Mouse (Mus musculus) heart, postnatal 10 days (tissue): ENCODE data around the gene 1700014D04Rik. TPM values are rescaled to one million over a fixed set of nuclear protein-coding genes. Genes with fewer than 3 reads are reported as not detected.
"Not testable (repeated sequence)": the region's sequence is repeated elsewhere in the genome, so short reads cannot be mapped to it uniquely, and the experiment has no call there.

Source experiments
- DNase-seq, 2 experiments: peaks; one replicate each; pipeline ENCODE4 v3.0.0; 2021
- intact Hi-C: fragments of 180-260 bp; cut with DNase I; formaldehyde crosslinking; loops from one replicate; pipeline ENCODE4 v1.15.1; 2025
- total RNA-seq, 2 experiments: library from RNA; stranded (reverse); gene quantifications; 2 replicates each; pipeline ENCODE4 v1.2.3; 2021

1700014D04Rik gene
- total RNA-seq, 2 experiments from 2014 or later, result 0.07 TPM; not detected in 1

DNA sequence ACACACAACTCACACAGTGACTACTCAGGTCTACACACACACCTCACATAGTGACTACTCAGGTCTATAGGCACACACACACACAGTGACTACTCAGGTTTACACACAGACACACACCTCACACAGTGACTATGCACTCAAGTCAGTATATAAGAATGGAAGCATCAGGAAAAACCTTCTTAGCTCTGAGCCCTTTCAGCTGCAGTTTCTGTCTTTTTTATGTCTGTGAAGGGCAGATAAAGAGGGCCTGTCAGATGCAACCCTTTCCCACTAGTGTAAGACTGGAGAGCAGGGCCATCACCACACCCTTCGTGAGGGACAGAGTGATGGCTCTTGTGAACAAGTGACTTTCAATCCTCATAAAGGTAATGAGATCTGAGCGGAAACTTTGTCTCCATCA is 8.1 kb downstream of the 1700014D04Rik start:
- intact Hi-C loops, result no loop called here

DNA sequence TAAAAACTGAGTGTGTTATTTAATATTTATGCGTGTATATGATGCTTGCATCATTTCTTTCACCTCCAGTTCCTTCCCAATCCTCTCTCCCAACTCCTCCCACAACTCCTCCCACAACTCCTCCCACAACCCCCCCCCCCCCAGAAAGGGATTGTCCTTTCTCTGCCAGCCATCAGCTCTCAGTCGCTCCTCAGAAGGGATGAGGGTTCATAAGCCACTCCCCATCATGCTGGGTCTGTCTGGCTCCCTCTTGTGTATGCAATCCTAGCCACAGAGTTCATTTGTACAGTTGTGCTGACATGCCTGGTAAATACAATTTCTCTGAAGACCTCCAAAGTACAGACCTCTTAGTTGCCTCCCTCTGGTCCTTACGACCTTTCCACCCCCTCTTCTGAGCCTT is 11.4 kb downstream of the 1700014D04Rik start:
- intact Hi-C loops, result no loop called here
- no peak for DNase-seq

More for the DNA sequence above, 8.1 kb downstream of the 1700014D04Rik start:
- no peak for DNase-seq

DNA sequence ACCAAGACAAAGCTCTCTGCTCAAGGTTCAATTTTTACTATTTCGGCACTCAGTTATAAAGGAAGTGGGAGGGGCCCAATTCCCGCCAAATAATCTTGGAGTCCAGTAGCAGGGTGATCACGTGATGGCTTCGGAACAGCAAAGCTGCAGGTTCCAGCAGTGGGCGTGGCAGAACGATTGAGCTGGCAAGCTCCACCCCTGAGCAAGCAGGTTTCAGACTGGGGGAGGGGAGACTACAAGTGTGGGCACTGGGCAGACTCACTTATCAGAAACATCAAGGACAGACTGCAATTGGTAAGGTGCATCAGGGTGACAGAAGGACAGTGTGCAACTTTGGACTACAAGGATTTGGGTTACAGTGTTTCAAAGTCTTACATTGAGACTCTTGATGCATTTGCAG is 12.2 kb downstream of the 1700014D04Rik start:
- intact Hi-C loops, DNase-seq: not testable (repeated sequence)

DNA sequence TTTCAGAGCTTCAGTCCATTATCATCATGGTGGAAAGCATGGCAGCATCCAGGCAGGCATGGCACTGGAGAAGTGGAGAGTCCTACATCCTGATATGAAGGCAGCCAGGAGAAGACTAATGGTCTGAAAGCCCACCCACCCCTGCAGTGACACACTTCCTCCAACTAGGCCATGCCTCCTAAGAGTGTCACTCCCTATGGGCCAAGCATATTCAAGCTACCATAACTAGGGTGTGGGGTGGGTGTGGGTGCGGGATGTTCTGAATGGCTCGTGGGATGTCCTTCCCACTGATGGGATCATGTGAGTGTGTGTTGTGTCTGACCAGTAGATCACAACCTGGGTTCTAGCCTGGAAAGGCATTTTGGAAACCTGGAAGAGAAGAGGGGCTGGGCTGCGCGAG is 12.6 kb downstream of the 1700014D04Rik start:
- intact Hi-C loops, result no loop called here
- no peak for DNase-seq

DNA sequence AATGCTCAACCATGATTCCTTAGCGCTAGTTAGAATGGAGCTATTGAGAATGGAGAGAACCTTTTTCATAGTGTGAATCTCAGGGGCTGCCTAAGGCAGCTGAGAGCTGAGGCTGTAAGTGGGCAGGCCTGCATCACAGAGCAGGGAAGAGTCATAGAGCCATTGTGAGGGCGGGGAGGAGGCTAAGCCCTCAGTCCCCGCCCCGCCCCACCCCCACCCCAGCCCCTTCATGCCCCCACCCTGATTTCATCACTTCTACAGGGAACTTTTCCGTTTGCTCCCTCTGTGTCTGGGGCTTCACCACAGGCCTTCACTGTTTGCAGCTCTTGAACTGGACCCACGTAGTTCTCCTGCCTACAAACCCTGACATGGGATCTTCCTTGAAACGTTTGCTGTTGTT is 14.9 kb downstream of the 1700014D04Rik start, which contains the start of gene Spata31d1d:
TSS of gene Spata31d1d (minus strand) at position 101 of the 400 bp plus-strand sequence.
- intact Hi-C loops, result no loop called here
- no peak for DNase-seq

DNA sequence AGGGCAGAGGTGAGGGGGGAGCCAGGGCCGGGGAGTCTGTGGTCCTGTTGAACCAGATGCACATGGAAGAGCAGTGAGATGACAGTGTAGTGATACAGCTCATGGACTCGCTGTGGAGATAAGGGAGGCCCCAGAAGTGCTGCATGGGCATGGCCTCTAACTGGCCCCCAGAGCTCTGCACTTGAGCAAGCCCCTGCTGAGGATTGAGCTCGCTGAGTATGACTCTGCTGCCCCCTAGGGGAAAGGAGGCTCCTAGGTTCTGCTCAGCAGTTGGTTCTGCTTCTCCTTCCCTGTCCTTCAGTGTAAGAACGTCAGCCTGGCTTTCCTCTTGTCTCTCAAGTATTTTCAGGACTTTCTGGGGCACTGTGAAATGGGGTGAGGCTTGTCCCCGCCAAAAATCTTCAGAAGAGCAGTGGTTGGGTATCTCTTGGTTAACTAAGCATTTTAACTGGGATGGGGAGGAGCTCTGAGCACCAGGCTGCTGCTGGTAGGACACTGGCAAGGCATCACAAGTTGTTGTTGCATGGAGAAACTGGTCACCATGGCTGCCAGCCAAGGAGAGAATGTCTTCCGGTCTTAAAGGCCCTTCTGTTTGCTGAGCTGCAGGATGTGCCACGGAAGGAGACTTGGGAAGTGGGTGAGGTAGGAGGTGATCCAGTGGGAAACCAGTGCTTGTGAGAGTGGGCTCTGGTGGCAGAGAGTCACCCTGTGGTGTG is 18.0 kb downstream of the 1700014D04Rik start:
- DNase-seq, result peak; percentile 89 to 92
- intact Hi-C loops, result loop anchor here (2.0 to 5.0 kb wide), 4 partner anchors 101 to 1091 kb away; no protein-coding TSS in a partner anchor

DNA sequence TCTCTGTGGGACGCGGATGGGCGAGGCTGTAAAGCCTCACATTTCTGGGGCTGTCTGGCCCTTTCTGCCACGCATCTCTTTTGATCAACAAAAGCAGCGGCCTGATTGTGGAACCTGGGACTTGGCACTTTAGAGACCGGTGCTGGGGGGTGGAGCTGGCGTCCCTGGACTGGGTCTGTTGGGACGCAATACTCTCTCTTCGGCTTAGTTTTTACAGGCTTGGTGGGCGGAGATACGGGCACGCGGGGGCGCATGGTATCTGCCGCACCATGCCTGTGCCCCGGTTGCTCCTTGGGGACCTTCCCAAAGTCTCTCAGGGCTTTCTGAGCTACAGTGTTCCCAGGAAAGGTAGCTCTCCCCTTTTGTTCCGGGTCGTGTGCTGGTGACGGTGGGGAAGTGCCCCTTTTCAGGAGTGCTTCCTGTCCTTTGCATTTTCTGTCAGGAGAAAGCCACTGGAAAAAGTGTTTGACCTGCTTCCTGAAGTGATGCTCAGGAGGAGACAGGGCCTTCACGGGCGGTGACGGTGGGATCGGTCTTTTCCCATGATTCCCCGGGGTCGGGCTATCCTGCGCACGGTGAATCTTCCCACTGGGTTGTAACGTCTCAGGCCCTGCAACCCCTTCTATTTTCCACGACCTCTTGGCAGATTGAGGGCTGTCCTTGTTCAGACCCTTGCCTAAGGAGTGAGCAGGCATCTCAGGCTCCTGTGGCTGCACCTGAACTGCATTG is 20.2 kb downstream of the 1700014D04Rik start:
- no peak for DNase-seq

DNA sequence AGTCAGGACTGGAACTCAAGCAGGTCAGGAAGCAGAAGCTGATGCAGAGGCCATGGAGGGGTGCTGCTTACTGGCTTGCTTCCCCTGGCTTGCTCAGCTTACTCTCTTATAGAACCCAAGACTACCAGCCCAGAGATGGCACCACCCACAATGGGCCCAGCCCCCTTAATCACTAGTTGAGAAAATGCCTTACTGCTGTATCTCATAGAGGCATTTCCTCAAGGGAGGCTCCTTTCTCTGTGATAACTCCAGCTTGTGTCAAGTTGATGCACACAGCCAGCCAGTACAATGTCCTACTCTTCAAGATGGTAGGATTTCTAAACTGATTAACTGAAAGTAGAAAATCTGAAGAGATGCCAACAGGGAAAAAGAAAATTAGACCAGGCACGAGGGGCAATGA is 24.5 kb downstream of the 1700014D04Rik start:
- DNase-seq, result not testable (repeated sequence)
- intact Hi-C loops, result loop anchor here (5.0 kb wide), 1 partner anchor 75 kb away; no protein-coding TSS in a partner anchor

More for the DNA sequence above, 20.2 kb downstream of the 1700014D04Rik start:
- intact Hi-C loops, result loop anchor here (5.0 kb wide), 3 partner anchors 99 to 1089 kb away; no protein-coding TSS in a partner anchor

DNA sequence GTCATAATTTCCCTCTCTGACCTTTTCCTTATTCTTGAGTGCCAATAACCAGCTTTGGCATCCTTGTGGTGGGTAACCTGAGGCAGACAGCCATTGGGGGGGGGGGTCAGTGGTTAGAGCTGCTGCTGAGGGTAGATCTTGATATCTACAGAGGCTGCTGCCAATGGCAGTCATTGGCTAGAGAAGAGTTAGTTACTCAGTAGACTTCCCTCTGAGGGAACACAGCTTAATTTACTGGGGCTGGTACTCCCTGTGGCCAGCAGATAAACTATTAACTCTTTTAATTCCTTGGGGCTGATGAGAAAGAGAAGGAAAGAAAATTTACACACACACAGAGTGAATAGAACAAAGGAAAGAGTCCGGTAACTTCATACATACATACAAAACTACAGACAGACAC is 27.1 kb downstream of the 1700014D04Rik start:
- DNase-seq, result no peak
- intact Hi-C loops, result no loop called here

DNA sequence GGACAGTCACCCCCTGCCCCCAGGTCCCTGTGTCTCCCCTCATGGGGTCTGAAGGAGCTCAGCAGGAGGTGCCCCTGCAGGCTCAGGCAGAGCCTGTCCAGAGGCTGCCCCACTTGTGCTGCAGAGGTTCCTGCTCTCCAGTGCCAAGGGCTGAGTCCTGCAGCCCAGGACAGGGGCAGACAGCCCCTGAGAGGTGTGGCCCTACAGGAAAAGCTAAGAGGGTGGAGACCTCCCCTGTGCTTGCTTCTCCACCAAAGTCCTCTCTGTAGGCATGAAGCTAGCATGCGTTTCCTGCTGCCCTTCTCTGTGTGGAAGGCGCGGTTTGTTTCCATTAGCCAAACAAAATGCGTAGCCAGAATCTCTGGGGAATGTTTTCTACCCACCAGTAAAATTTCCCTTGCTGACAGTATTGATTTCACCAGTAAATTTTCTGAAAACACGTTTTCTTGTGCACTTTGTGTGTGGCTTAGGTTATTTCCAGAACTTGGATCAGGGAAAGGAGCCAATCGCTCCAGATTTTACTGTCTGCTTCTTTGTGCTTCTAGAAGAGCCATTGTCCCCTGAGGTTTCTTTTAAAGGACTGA is 27.6 kb downstream of the 1700014D04Rik start:
- peak; percentile 27 to 36 for DNase-seq
- intact Hi-C loops, result not testable (repeated sequence)

DNA sequence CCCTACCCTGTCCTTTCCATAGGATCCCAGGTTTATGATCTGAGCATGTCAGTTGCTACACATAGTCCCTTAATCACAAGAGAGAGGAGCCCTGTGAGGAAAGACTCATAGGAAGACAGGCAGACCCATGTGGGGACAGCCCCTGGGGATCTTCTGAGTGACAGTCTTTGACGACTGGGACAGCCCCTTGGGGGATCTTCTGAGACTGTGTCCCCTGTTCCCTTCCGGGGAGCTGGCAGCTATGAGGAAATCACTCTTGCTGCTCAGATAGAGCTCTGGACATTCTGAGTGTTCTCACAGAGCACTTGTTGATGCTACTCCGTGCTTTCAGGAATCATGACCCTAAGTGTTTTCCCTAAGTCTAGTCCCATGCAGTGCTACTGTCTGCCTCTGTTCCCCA is 32.8 kb downstream of the 1700014D04Rik start:
- no peak for DNase-seq
- intact Hi-C loops, result no loop called here

DNA sequence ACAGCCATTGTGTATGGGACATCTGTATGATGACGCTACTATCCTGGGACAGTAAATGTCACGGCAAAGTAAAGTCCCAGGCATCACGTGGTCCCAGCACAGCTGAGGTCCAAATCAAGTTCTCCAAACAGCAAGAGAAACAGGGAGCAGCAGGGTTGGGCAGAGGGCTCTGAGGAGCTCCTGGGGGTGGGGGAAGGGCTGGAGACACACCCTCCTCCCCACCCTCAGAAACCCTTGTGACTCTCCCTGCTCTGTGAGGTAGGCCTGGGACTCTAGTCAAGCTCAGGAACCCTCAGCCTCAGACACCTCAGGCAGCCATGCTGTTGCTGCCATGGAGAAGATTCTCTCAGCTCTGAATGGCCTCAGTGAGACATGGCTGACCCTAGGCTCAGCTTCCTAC is 34.6 kb downstream of the 1700014D04Rik start, which contains the start of gene Spata31d1b:
TSS of gene Spata31d1b (plus strand) at position 301 of the 400 bp plus-strand sequence.
- DNase-seq, intact Hi-C loops: not testable (repeated sequence)

DNA sequence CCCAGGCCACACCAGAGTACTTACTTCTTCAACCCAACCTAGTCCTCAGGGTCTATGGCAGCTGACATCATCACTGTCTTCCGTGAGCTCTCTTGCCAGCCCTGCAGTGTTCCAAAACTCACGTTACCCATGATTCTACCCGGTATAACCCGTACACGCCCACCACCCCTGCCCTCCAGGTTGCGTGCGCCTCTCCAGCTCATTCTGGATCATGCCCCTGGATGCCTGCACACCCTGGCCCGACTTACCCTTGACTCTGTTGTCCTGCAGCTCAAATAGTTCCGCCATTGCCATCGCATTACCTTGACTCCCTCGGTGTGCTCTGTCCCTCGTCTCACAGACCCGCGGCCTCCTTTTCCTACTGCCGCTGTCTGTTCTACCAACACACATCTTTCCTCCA is 36.3 kb downstream of the 1700014D04Rik start, which contains the start of gene Spata31d1a:
TSS of gene Spata31d1a (minus strand) at position 101 of the 400 bp plus-strand sequence.
- intact Hi-C loops, result no loop called here

DNA sequence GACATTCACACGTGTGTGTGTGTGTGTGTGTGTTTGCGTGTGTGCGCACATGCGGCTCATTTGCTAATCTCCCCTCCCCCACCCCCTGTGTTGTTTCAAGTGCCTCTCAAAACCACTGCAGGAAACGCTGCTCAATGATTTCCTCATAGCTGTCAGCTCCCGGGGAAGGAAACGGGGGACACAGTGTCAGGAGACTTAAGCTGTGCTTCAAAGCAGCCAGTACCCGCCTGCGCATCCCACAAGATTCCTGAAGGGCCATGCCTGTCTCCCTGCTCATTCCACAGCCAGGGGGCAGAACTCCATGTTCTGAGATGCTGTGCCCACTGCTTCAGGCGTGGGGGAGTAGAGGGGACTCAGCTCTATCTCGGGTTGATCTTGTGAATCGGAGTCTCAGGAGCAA is 42.0 kb downstream of the 1700014D04Rik start:
- DNase-seq, result peak; percentile 12 to 20
- intact Hi-C loops, result no loop called here

More for the DNA sequence above, 36.3 kb downstream of the 1700014D04Rik start, which contains the start of gene Spata31d1a:
- DNase-seq, result no peak

DNA sequence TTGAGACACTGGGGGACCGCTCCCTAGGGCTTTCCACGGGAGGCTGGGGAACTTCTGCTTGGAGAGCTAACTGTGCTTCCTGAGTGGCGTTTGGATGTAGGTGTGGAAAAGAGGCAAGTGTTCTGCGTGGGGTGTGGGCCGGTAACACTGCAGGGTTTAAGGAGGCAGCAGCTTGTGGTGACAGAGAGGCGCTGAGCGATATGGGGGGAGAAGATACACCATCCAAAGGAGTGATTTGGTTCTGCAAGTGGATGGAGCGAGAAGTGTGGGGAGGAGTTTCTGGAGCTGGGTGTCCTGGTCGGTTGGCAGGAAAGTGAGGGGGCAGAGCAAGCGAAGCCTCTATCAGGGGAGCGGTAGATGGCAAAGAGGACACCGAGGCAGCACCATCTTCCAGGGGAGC is 43.0 kb downstream of the 1700014D04Rik start:
- intact Hi-C loops, result no loop called here

DNA sequence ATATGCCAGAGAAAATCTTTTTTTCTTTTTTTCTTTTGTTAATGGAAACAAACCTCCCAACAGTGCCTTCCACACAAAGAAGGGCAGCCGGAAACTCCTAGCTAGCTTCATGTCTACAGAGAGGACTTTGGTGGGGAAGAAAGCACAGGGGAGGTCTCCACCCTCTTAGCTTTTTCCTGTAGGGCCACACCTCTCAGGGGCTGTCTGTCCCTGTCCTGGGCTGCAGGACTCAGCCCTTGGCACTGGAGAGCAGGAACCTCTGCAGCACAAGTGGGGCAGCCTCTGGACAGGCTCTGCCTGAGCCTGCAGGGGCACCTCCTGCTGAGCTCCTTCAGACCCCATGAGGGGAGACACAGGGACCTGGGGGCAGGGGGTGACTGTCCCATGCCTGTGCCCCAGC is 46.4 kb downstream of the 1700014D04Rik start:
- DNase-seq, intact Hi-C loops: not testable (repeated sequence)

More for the DNA sequence above, 43.0 kb downstream of the 1700014D04Rik start:
- DNase-seq, result no peak

DNA sequence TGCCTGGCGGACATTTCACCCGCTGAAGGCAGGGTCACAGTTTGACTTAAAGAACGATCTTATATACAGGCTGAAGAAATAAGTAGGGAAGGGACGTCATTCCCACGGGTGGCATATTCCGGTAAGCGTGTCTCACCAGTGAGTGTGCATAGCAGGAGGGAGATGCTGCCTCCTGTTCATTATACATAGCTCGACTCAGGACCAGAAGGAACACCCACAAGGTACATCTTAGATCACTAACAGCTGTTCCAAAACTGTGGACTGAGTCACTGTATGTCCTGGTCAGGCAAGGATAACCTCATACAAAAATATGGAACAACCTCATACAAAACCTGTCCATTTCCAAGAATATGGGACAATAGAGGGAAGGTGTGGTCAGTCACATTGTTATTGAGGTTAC is 47.4 kb downstream of the 1700014D04Rik start:
- intact Hi-C loops, result no loop called here
- no peak for DNase-seq

DNA sequence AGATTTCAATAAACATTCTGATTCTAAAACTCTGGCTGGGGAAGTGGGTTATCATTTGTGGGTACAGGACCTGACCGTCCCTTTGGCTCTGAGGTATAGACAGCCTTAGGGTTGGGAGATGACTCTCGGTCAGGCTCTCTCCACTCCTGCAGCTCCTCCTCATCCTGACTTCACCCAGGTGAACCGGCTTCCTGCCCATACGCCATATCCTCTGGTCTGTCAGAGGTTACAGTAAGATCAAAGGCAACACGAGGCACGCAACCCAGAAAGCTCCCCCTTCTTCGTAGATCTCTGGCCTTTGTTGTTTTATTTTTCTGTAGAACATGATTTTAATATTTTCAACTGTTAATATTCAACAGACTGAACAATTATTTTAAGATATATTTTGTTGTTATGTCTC is 50.8 kb downstream of the 1700014D04Rik start:
- DNase-seq, result no peak
- intact Hi-C loops, result no loop called here

DNA sequence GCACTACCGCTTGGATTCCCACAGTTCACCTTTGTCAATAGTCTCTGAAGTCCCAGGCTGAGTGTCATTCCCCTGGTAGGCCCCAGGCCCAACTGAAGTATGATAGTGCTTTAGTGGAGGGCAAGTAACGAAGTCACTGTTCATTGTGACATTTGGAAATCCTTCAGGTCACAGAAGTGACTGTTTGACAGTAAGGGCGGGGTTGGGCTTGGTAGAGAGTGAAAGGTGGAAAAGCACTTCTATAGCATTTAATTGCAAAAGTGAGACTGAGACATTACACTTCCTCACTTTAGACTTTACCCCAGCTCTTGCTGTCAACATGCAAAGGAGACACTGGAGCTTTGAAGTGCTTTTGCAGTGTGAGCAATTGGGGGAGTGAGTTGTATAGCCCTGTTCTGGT is 52.5 kb downstream of the 1700014D04Rik start, which contains the start of gene 4921517D22Rik:
TSS of gene 4921517D22Rik (minus strand) at position 101 of the 400 bp plus-strand sequence.
- intact Hi-C loops, result no loop called here
- no peak for DNase-seq

DNA sequence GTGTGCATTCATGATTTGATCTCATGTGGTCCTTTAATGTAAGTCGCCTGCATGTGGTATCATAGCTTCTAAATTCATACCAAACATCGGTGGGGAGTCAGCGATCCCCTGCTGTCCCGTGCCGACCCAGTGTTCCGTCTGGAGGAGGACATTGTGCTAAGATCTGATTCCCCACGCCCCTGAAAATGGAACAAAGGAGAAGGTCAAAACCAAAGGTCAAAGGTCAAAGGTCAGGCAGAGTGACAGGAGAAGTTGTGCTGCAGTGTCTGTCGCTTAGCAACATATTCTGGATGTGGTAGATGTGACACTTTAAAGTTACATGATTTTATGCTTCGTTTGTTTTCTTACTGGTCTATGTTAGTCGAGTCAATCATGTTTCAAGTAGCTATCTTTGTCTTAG is 55.1 kb downstream of the 1700014D04Rik start:
- DNase-seq, result no peak
- intact Hi-C loops, result no loop called here
